Mouse (Mus musculus) cortical plate, adult 2 months (tissue): ENCODE measurements around the gene Slc10a1.

Source experiments
- CTCF ChIP-seq: fragments of 200-500 bp; IDR thresholded peaks from 2 replicates; pipeline ENCODE4 v1.5.1; 2011; ENCODE audit warnings: mild to moderate bottlenecking, control low read depth, low read length; ENCODE audit not compliant: insufficient read depth; ENCODE audit errors: extremely low read depth
- POLR2A ChIP-seq: fragments of 200-500 bp; IDR thresholded peaks from 2 replicates; pipeline ENCODE4 v1.6.1; 2011; ENCODE audit warnings: mild to moderate bottlenecking, low read length, control low read depth; ENCODE audit not compliant: insufficient read depth; ENCODE audit errors: extremely low read depth

DNA sequence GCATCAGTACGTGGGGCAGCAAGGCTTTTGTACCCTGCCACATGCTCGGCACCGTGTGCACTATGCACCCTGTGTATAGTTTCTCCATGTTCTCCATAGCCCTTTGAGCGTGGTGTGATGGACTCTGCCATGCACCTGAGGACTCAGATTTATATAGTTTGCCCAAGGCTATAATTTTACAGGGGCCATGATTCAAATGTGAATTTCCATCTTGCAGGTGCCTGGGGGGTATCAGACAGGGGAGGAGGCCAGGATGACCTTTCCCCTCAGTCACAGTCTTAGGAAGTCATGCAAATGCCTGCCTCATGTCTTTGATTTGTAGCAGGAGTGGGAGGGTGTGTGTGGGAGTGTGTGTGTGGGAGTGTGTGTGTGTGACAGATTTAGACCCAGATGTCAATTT lies 29.1 kb upstream of the Slc10a1 start:
- TF ChIP-seq CTCF (no peak), POLR2A (no peak)
